Mouse (Mus musculus): ENCODE measurements around the gene Narfl.

DNA sequence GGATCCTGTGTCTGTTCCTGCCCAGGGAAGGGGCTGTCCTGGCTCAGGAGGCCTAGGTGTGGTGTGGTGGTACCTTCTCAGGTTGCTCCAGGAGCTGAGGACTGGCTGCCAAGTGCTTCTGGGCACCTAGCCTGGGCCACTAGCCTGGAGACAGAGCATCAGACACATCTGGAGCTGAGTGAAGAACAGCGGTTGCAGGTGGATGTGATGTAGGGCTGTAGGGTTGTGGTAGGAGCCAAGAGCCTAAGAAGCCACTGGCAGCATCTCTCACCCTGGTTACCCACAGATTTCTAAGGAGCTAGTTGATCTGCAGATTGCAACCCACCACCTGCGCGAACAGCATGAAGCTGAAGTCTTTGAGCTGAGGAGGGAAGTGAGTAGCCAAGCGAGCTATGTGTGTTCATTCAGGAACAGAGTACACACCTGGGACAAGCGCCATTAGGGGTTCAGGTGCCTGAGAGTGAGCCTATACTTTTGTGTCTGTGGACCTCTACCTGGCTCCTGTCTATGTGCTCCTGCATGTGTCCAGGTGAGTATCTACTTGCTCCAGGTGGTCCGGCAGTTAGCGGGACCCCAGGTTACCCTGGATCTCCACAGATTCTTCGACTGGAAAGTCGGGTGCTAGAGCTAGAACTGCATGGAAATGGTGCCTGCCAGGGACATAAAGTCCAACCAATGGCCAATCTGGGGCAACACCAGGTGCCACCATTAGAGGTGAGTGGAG, 13.4 kb downstream of the Narfl start:
- TF ChIP-seq POLR2A (IDR thresholded peaks at IDR 0.05; ENCODE audit: insufficient read length, low read depth) (no peak), CEBPB (IDR thresholded peaks at IDR 0.05; ENCODE audit: insufficient read depth, poor library complexity, severe bottlenecking) (no peak)

All from myocyte (in vitro differentiated cells).